Mouse (Mus musculus): Measurements from ENCODE around the gene Igf1r. TPM values are rescaled to one million over a fixed set of nuclear protein-coding genes. Genes with fewer than 3 reads are reported as not detected.
A peak's percentile ranks its signal among the peaks of the same experiment; 100 is the strongest.

Gene Igf1r
- polyA plus RNA-seq, 1 experiment from 2014 or later: 19.7 TPM

DNA sequence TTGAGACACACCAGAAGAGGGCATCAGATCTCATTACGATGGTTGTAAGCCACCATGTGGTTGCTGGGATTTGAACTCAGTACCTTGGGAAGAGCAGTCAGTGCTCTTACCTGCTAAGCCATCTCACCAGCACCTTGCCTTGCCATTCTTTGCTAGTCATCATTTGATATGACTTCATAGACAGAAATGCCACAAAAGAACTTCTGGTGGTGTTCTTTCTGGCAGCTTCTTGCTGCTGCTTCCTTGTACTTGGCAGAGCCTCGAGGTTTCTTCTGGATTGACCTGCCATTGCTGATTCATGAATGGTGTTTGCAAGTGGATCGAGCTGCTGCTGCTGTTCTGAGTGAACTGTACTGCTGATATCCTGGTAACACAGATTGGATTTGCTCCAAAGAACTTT, 298.3 kb downstream of the Igf1r start:
- Histone ChIP-seq H3K27me3 (ENCODE audit: insufficient read depth, low read length) (no peaks in the 10 kb centered on the region), H3K9ac (no peak overlapping the region), H3K9me3 (ENCODE audit: low read depth, low read length) (0 out of 2 replicates have a peak, but pooled peaks cover 5% of the 10 kb centered on the region), H3K4me3 (ENCODE audit: low read depth, low read length) (no peak overlapping the region), H3K4me2 (no peak overlapping the region), H3K36me3 (ENCODE audit: insufficient read depth) (no peaks in the 10 kb centered on the region), H3K27ac (ENCODE audit: low read depth) (no peak overlapping the region), H3K4me1 (ENCODE audit: insufficient read depth) (no peaks in the 10 kb centered on the region)
- TF ChIP-seq CTCF (IDR thresholded peaks at IDR 0.05; ENCODE audit: low read depth): no peak
- DNase-seq (no peak), ATAC-seq (ENCODE audit: insufficient read depth) (no peak)
- WGBS: 78% methylated on average over 3 of the region's 3 CpGs

GRCm38 (mm10) chr7:68257767-68258166, 305.1 kb downstream of the Igf1r start:
- no peaks in the 10 kb centered on the region for H3K27me3 ChIP-seq (ENCODE audit: insufficient read depth, low read length)
- H3K9ac ChIP-seq: no peak overlapping the region
- no peak overlapping the region for H3K4me3 ChIP-seq (ENCODE audit: low read depth, low read length)
- H3K4me1 ChIP-seq (ENCODE audit: insufficient read depth): peaks cover 5% of the 10 kb centered on the region; the same call in 1 of the 2 replicates
- peak overlapping the region; percentile 9; the same call in 1 of the 2 replicates for H3K27ac ChIP-seq (ENCODE audit: low read depth)
- DNase-seq: no peak
- H3K36me3 ChIP-seq (ENCODE audit: insufficient read depth): no peaks in the 10 kb centered on the region
- H3K4me2 ChIP-seq: no peak overlapping the region
- no peaks in the 10 kb centered on the region for H3K9me3 ChIP-seq (ENCODE audit: low read depth, low read length)
- no peak for TF ChIP-seq CTCF (IDR thresholded peaks at IDR 0.05; ENCODE audit: low read depth)
- 61% methylated on average over 2 of the region's 2 CpGs for WGBS
- no peak for ATAC-seq (ENCODE audit: insufficient read depth)

- H3K27me3 ChIP-seq (ENCODE audit: insufficient read depth, low read length): no peaks in the 10 kb centered on the region
- WGBS: 64% methylated on average over 17 of the region's 17 CpGs
- peak overlapping the region; percentile 9; the same call in 1 of the 2 replicates for H3K27ac ChIP-seq (ENCODE audit: low read depth)
- no peak overlapping the region for H3K4me3 ChIP-seq (ENCODE audit: low read depth, low read length)
- ATAC-seq (ENCODE audit: insufficient read depth): peak; percentile 45
- H3K36me3 ChIP-seq (ENCODE audit: insufficient read depth): no peaks in the 10 kb centered on the region
- H3K9ac ChIP-seq: no peak overlapping the region
- peaks cover 5% of the 10 kb centered on the region; the same call in 1 of the 2 replicates for H3K4me1 ChIP-seq (ENCODE audit: insufficient read depth)
- H3K9me3 ChIP-seq (ENCODE audit: low read depth, low read length): no peaks in the 10 kb centered on the region
- no peak for TF ChIP-seq CTCF (IDR thresholded peaks at IDR 0.05; ENCODE audit: low read depth)
- H3K4me2 ChIP-seq: no peak overlapping the region
- peak; percentile 68 for DNase-seq
These were observed 305.9 kb downstream of the Igf1r start for GRCm38 (mm10) chr7:68258326-68259150.

DNA sequence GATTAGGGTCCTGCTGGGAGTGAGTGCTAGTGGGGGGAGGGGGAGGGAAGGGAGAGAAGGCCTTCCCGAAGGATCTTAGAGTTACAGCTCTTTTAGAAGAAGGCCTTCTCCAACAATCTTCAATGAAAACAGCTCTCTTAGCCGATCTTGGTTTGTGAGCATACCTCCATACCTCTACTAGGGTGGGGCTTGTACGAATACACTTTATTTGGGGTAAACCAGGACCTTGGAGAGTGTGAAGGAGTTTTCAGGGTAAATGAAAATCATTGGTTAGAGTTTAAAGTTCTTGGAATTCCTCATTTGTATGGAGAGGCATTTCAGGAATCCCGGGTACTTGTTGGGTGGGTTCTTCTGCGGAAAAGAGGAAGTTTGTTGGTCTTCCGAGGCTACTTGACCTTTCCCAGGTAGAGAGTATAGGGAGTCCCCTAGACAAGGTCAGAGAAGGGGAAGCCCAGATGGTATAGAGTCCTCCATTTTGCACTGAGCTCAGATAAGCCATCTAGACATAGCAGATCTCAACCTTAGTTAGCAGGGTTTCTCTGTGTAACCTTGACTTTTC, 307.0 kb downstream of the Igf1r start:
- no peak for TF ChIP-seq CTCF (IDR thresholded peaks at IDR 0.05; ENCODE audit: low read depth)
- Histone ChIP-seq H3K9me3 (ENCODE audit: low read depth, low read length) (no peaks in the 10 kb centered on the region), H3K27ac (ENCODE audit: low read depth) (no peak overlapping the region), H3K9ac (no peak overlapping the region), H3K4me1 (ENCODE audit: insufficient read depth) (peaks cover 11% of the 10 kb centered on the region), H3K4me2 (no peak overlapping the region), H3K4me3 (ENCODE audit: low read depth, low read length) (no peak overlapping the region), H3K27me3 (ENCODE audit: insufficient read depth, low read length) (peaks cover 2% of the 10 kb centered on the region; the same call in 1 of the 2 replicates), H3K36me3 (ENCODE audit: insufficient read depth) (no peaks in the 10 kb centered on the region)
- DNase-seq (no peak), ATAC-seq (ENCODE audit: insufficient read depth) (no peak)
- WGBS: 50% methylated on average over 6 of the region's 6 CpGs

GRCm38 (mm10) chr7:68262612-68263200, 310.1 kb downstream of the Igf1r start:
- Histone ChIP-seq H3K4me1 (ENCODE audit: insufficient read depth) (peaks cover 16% of the 10 kb centered on the region), H3K4me2 (no peak overlapping the region), H3K36me3 (ENCODE audit: insufficient read depth) (no peaks in the 10 kb centered on the region), H3K9me3 (ENCODE audit: low read depth, low read length) (no peaks in the 10 kb centered on the region), H3K27ac (ENCODE audit: low read depth) (no peak overlapping the region), H3K4me3 (ENCODE audit: low read depth, low read length) (no peak overlapping the region), H3K27me3 (ENCODE audit: insufficient read depth, low read length) (peaks cover 4% of the 10 kb centered on the region; the same call in 1 of the 2 replicates), H3K9ac (no peak overlapping the region)
- peak; percentile 42 for DNase-seq
- TF ChIP-seq CTCF (IDR thresholded peaks at IDR 0.05; ENCODE audit: low read depth): peak; percentile 23; the same call in 1 of the 2 replicates
- no peak for ATAC-seq (ENCODE audit: insufficient read depth)
- 41% methylated on average over 8 of the region's 8 CpGs for WGBS

GRCm38 (mm10) chr7:68263346-68264027, 310.9 kb downstream of the Igf1r start:
- no peak for TF ChIP-seq CTCF (IDR thresholded peaks at IDR 0.05; ENCODE audit: low read depth)
- Histone ChIP-seq H3K4me2 (peak overlapping the region; percentile 68), H3K27ac (ENCODE audit: low read depth) (no peak overlapping the region), H3K27me3 (ENCODE audit: insufficient read depth, low read length) (peaks cover 4% of the 10 kb centered on the region; the same call in 1 of the 2 replicates), H3K9me3 (ENCODE audit: low read depth, low read length) (no peaks in the 10 kb centered on the region), H3K9ac (no peak overlapping the region), H3K4me3 (ENCODE audit: low read depth, low read length) (peak overlapping the region; percentile 28), H3K36me3 (ENCODE audit: insufficient read depth) (no peaks in the 10 kb centered on the region), H3K4me1 (ENCODE audit: insufficient read depth) (peaks cover 14% of the 10 kb centered on the region)
- no peak for ATAC-seq (ENCODE audit: insufficient read depth)
- 47% methylated on average over 8 of the region's 8 CpGs for WGBS
- DNase-seq: no peak
